Mouse (Mus musculus) stomach, embryonic 16.5 days (tissue): Measurements from ENCODE around the gene Adgrf1. TPM values are rescaled to one million over a fixed set of nuclear protein-coding genes. Genes with fewer than 3 reads are reported as not detected.
A peak's percentile ranks its signal among the peaks of the same experiment; 100 is the strongest.

Source experiments
- ATAC-seq: fragments of 200-750 bp; cut with Nextera tagmentation; 2 replicates; pipeline ENCODE4 v1.8.0; 2017; ENCODE audit warnings: moderate number of reproducible peaks, moderate TSS enrichment; ENCODE audit not compliant: insufficient read depth, low FRiP score
- H3K27ac ChIP-seq: fragments of 300-500 bp; sonication (generic); 2 replicates; pipeline ENCODE4 v1.5.1; 2014; ENCODE audit warnings: low read length
- H3K27me3 ChIP-seq: fragments of 300-500 bp; sonication (generic); 2 replicates; pipeline ENCODE4 v1.6.1; 2014; ENCODE audit warnings: low read length, control low read depth, mixed read lengths; ENCODE audit not compliant: control insufficient read depth, insufficient read depth
- H3K36me3 ChIP-seq: fragments of 300-500 bp; sonication (generic); 2 replicates; pipeline ENCODE4 v1.6.1; 2014; ENCODE audit warnings: low read length; ENCODE audit not compliant: control insufficient read depth, insufficient read depth
- H3K4me1 ChIP-seq: fragments of 300-500 bp; sonication (generic); 2 replicates; pipeline ENCODE4 v1.6.1; 2014; ENCODE audit warnings: low read length, control low read depth, mixed read lengths; ENCODE audit not compliant: control insufficient read depth, insufficient read depth
- H3K4me2 ChIP-seq: fragments of 300-500 bp; sonication (generic); 2 replicates; pipeline ENCODE4 v1.6.1; 2014; ENCODE audit warnings: low read depth, low read length, mixed read lengths
- H3K4me3 ChIP-seq: fragments of 300-500 bp; sonication (generic); replicated peaks from 2 replicates; pipeline ENCODE4 v1.5.1; 2014; ENCODE audit warnings: mild to moderate bottlenecking, low read length
- H3K9ac ChIP-seq: fragments of 300-500 bp; sonication (generic); 2 replicates; pipeline ENCODE4 v1.6.1; 2014; ENCODE audit warnings: low read length
- H3K9me3 ChIP-seq: fragments of 300-500 bp; sonication (generic); replicated peaks from 2 replicates; pipeline ENCODE4 v1.6.1; 2016; ENCODE audit warnings: low read length, control low read depth; ENCODE audit not compliant: control insufficient read depth
- WGBS: fragments of 180-500 bp; shearing (Covaris S2); extraction: QIAGEN DNeasy Blood & Tissue Kit; methylation state at CpG from one replicate; pipeline ENCODE4 v1.1.7; 2014; 5-methylcytosine and 5-hydroxymethylcytosine counted together
- polyA plus RNA-seq: library from polyadenylated mRNA; unstranded; fragments of >200 nt; fragmentation: Nextera tagmentation; extraction: Ambion mirVana; gene quantifications from 2 replicates; pipeline ENCODE4 v1.2.1, GENCODE M21; 2015

Adgrf1 gene
- polyA plus RNA-seq, 1 experiment from 2014 or later, result 0.14 TPM

- WGBS, result 72% methylated on average over 7 of the region's 7 CpGs
- peaks cover 11% of the 10 kb centered on the region; the same call in 1 of the 2 replicates for H3K9me3 ChIP-seq
- no peaks in the 10 kb centered on the region for H3K27me3 ChIP-seq
- ATAC-seq, result no peak
- no peak overlapping the region for H3K9ac ChIP-seq
- H3K4me3 ChIP-seq, result no peak overlapping the region
- no peak overlapping the region for H3K27ac ChIP-seq
- H3K4me1 ChIP-seq, result no peaks in the 10 kb centered on the region
- H3K36me3 ChIP-seq, result no peaks in the 10 kb centered on the region
- H3K4me2 ChIP-seq, result no peak overlapping the region
Observed at GRCm38 (mm10) chr17:43264739-43265138, 5.4 kb upstream of the Adgrf1 start.

- H3K4me3 ChIP-seq, result peak overlapping the region; percentile 25; the same call in 1 of the 2 replicates
- peak overlapping the region; percentile 47; the same call in 1 of the 2 replicates for H3K9ac ChIP-seq
- peaks cover 11% of the 10 kb centered on the region; the same call in 1 of the 2 replicates for H3K9me3 ChIP-seq
- H3K4me1 ChIP-seq, result no peaks in the 10 kb centered on the region
- no peaks in the 10 kb centered on the region for H3K36me3 ChIP-seq
- peak; percentile 77 for ATAC-seq
- no peak overlapping the region for H3K27ac ChIP-seq
- no peaks in the 10 kb centered on the region for H3K27me3 ChIP-seq
- 20% methylated on average over 26 of the region's 26 CpGs for WGBS
- peak overlapping the region; percentile 49 for H3K4me2 ChIP-seq
Observed at GRCm38 (mm10) chr17:43265178-43265837, 4.8 kb upstream of the Adgrf1 start.

- Histone ChIP-seq H3K9me3 (peaks cover 11% of the 10 kb centered on the region; the same call in 1 of the 2 replicates), H3K4me3 (no peak overlapping the region), H3K9ac (no peak overlapping the region), H3K4me2 (no peak overlapping the region), H3K4me1 (no peaks in the 10 kb centered on the region), H3K27me3 (no peaks in the 10 kb centered on the region), H3K36me3 (no peaks in the 10 kb centered on the region), H3K27ac (no peak overlapping the region)
- no peak for ATAC-seq
- 90% methylated on average over 6 of the region's 6 CpGs for WGBS
Observed at GRCm38 (mm10) chr17:43265944-43266343, 4.2 kb upstream of the Adgrf1 start.

- Histone ChIP-seq H3K4me2 (no peak overlapping the region), H3K27me3 (no peaks in the 10 kb centered on the region), H3K27ac (no peak overlapping the region), H3K36me3 (no peaks in the 10 kb centered on the region), H3K9me3 (peaks cover 11% of the 10 kb centered on the region; the same call in 1 of the 2 replicates), H3K9ac (no peak overlapping the region), H3K4me3 (no peak overlapping the region), H3K4me1 (no peaks in the 10 kb centered on the region)
- WGBS, result 88% methylated on average over 2 of the region's 2 CpGs
- no peak for ATAC-seq
Observed at GRCm38 (mm10) chr17:43266636-43267035, 3.5 kb upstream of the Adgrf1 start.

- Histone ChIP-seq H3K36me3 (no peaks in the 10 kb centered on the region), H3K9ac (no peak overlapping the region), H3K27me3 (no peaks in the 10 kb centered on the region), H3K27ac (no peak overlapping the region), H3K4me3 (no peak overlapping the region), H3K9me3 (peaks cover 8% of the 10 kb centered on the region; the same call in 1 of the 2 replicates), H3K4me2 (no peak overlapping the region), H3K4me1 (no peaks in the 10 kb centered on the region)
- WGBS, result 84% methylated on average over 9 of the region's 9 CpGs
- no peak for ATAC-seq
Observed at GRCm38 (mm10) chr17:43267046-43267749, 2.9 kb upstream of the Adgrf1 start.

- ATAC-seq, result peak; percentile 21; the same call in 1 of the 2 replicates
- 68% methylated on average over 6 of the region's 6 CpGs for WGBS
- no peak overlapping the region for H3K27ac ChIP-seq
- no peaks in the 10 kb centered on the region for H3K36me3 ChIP-seq
- no peaks in the 10 kb centered on the region for H3K27me3 ChIP-seq
- no peaks in the 10 kb centered on the region for H3K4me1 ChIP-seq
- no peak overlapping the region for H3K4me3 ChIP-seq
- no peak overlapping the region for H3K4me2 ChIP-seq
- H3K9me3 ChIP-seq, result no peaks in the 10 kb centered on the region
- H3K9ac ChIP-seq, result no peak overlapping the region
Observed at GRCm38 (mm10) chr17:43276220-43276619, 6.1 kb downstream of the Adgrf1 start.

GRCm38 (mm10) chr17:43277223-43277622 lies 7.1 kb downstream of the Adgrf1 start:
- Histone ChIP-seq H3K27ac (no peak overlapping the region), H3K36me3 (no peaks in the 10 kb centered on the region), H3K4me3 (no peak overlapping the region), H3K27me3 (no peaks in the 10 kb centered on the region), H3K4me1 (no peaks in the 10 kb centered on the region), H3K9ac (no peak overlapping the region), H3K4me2 (no peak overlapping the region), H3K9me3 (no peaks in the 10 kb centered on the region)
- no peak; the same call in 1 of the 2 replicates for ATAC-seq
- WGBS, result 42% methylated on average over 4 of the region's 4 CpGs

- H3K4me2 ChIP-seq, result no peak overlapping the region
- H3K4me1 ChIP-seq, result no peaks in the 10 kb centered on the region
- no peak overlapping the region for H3K4me3 ChIP-seq
- H3K27ac ChIP-seq, result no peak overlapping the region
- H3K9ac ChIP-seq, result no peak overlapping the region
- no peaks in the 10 kb centered on the region for H3K27me3 ChIP-seq
- no peaks in the 10 kb centered on the region for H3K36me3 ChIP-seq
- ATAC-seq, result no peak
- WGBS, result 69% methylated on average over 7 of the region's 7 CpGs
- H3K9me3 ChIP-seq, result no peaks in the 10 kb centered on the region
Observed at GRCm38 (mm10) chr17:43279671-43280070, 9.5 kb downstream of the Adgrf1 start.

- ATAC-seq, result no peak
- H3K36me3 ChIP-seq, result no peaks in the 10 kb centered on the region
- 80% methylated on average over 4 of the region's 4 CpGs for WGBS
- H3K4me1 ChIP-seq, result no peaks in the 10 kb centered on the region
- H3K4me2 ChIP-seq, result no peak overlapping the region
- H3K9me3 ChIP-seq, result no peaks in the 10 kb centered on the region
- no peaks in the 10 kb centered on the region for H3K27me3 ChIP-seq
- no peak overlapping the region for H3K27ac ChIP-seq
- no peak overlapping the region for H3K9ac ChIP-seq
- no peak overlapping the region for H3K4me3 ChIP-seq
Observed at GRCm38 (mm10) chr17:43282353-43282752, 12.2 kb downstream of the Adgrf1 start.
